Mouse (Mus musculus): ENCODE measurements around the gene Cers5.

The Cers5 gene

DNA sequence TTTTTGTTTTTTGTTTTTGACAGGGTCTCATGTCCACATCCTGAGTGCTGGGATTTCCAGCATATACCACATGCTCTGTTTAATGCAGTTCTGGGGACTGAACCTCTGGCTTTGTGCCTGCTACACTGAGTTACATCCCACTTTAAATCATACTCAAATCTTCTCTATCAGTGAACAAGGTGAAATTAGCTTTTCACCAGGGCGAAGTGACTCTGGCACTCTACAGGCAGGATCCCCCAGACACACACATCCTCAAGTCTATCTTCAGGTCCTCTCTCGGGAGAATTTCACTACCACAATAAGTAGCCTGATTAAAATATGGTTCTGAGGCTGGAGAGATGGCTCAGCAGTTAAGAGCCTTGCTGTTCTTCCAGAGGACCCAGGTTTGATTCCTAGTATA lies 46.1 kb downstream of the Cers5 start:
- DNase-seq (ENCODE audit: extremely low spot score, low read depth, low spot score), result no peak

DNA sequence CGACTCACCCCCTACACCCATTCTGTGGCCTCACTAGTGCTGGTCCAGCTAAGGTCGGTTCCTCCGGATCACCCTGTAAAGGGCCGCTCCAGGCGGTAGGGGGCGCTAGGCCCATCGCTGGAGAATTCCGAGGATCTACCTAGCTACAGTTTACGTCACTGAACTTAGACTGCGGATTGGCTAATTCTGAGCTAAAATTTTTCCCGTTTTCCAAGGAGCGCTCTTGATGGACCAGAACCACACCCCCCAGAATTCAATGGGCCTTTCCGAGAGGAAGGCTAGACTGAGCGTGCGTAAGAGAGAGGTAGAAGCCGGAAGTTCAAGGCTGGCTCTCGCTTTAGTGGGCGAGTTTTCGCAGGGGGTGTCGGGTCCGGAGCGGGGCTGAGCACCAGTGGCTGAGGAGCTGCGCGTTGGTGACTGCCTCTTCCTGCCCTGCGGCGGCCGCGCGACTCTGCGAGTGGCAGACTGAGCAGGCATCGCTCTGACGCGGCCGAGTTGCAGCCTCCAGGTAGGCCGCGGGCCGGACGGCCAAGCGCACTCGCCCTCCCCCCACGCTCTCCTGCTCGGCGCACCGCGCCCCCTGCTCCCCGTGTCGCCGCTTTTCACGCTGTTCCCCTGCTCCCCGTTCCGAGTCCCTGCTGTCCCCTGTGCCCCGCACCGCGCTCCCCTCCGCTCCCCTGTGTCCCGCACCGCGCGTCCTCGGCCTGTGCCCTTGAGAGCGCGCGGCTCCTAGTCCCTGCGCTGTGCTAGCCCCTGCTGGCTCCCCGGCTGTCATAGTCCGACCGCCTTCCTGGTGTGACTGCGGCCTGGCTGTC lies 47.1 kb downstream of the Cers5 start, which contains the start of gene Cox14:
Gene Cox14 (plus strand): TSS at position 278 of the 815 bp plus-strand sequence.
- DNase-seq (ENCODE audit: extremely low spot score, low read depth, low spot score), result peak; percentile 100

DNA sequence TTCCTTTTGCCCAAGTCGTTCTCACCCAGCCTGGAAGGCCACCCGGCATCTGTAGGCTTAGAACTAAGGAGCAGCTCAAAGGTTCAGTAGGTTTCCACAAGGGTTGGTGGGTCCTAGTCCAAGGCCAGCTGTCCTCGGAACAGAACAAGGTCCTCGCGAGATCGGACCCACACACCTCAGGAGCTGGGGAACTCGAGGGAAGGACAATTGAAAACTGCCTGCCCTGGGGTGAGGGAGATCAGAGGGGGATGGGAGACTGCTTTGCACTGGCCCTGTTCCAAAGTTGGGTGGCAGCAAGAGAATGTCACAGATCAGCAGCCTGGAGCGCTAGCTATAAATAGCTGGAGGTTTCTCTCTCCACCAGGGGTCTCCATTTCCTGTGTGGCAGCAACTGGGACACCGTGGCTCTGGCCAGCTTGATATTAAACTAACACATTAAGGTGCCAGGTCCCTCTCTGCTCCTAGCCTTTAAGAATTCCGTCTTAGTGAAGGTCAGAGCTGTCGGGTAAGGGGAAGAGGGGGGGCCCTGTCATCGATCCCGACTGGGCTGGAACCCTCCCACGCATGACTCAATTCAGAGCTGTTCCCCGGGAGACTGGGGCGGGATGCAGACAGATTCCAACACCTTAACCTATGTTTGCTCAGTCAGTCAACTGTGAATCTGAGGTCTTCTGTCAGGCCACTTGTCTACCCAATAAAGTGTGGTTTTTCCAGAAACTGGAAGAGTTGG lies 48.2 kb downstream of the Cers5 start:
- DNase-seq (ENCODE audit: extremely low spot score, low read depth, low spot score), result no peak

DNA sequence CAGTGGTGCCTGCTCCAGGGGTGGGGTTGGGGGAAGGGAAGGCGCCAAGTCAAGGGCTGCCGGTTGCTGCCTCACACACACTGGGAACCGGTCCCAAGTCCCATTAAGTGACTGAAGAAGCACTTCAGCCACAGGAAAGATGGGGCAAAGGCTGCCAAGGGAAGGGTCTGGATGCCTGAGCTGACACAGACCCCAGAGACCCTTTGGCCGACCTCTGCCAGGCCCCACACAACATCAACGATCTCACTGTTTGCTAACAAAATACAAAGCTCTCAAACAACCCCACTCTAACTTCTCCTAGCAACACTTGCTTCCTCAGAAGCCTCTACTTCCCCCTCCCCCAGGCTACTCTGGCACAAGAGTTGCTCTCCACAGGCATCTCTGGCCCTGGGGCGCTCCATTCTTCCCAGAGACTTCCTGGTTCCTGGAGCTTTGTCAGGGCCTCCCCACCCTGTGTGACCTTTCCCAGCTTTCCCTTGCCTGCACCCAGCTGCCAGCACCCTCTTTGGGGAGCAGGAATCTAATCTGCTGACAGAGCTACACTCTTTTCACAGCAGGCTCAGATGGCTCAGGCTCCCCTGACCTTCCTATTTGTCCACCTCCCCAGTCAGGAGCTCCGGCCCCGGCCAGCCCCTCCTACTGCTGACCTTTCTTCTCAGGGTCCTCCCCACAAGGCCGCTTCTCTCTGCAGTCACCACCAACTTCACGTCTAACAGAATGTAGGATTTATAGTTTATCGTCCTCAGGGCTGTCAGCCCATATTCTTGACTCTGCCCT lies 49.0 kb downstream of the Cers5 start:
- DNase-seq (ENCODE audit: extremely low spot score, low read depth, low spot score), result no peak

DNA sequence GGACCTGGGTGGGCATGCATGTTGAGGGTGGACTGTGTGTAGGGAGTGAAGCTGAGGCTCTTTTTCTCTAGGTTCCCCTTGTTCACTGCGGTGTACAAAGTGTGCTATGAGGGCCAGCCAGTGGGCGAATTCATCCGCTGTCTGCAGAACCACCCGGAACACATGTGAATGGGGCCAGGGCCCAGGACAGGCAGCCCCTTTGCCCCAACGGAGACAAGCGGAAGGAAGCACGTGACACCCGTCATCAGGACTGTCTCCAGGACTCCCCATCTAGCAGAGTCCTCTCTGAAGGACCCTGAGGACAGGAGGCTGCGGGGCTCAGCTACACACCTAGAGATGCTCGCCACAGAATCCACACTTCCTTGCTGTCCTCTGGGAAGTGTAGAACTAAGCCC lies 49.6 kb downstream of the Cers5 start:
- DNase-seq (ENCODE audit: extremely low spot score, low read depth, low spot score), result no peak

DNA sequence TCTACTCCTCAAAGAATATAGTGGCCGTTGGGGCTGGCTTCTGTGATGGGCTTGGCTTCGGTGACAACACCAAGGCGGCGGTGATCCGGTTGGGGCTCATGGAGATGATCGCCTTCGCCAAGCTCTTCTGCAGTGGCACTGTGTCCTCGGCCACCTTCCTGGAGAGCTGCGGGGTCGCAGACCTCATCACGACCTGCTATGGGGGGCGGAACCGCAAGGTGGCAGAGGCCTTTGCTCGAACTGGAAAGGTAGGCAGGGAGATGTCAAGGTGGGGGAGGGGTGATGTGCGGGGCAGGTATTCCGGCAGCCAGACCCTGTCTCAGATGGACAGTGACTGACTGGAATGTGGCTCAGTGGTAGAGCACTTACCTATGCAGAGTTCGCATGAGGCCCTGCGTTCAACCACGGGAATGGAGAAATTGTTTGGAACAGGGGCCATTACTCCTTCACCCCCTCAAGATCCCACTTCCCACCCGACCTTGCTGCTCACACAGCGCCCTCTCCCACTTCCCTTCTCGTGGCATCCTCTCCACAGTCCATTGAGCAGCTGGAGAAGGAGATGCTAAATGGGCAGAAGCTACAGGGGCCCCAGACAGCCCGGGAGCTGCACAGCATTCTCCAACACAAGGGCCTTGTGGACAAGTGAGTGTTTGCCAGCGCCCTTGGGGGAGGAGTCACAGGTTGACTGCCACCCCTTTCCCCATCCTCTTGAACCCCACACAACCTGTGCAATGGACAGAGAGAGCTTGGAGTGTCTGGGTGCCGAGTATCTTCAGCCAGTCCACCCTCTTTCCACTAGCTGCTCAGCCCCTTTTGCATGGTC lies 50.6 kb downstream of the Cers5 start:
- no peak for DNase-seq (ENCODE audit: extremely low spot score, low read depth, low spot score)

DNA sequence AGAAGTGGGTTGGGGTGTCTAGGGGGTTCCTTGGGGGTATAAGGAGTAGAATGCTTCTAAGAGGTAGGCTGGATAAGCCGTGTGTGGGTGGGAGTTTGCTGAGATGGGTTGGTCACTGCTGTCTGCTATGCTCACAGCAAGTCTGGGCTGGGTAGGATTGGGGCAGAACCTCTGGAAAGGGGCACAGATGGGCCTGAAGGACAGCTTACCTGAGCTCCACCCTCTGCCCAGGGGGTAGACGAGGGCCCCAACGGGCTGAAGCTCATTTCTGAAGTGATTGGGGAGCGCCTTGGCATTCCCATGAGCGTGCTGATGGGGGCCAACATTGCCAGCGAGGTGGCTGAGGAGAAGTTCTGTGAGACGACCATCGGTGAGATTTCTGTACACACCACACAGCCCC lies 52.8 kb downstream of the Cers5 start:
- DNase-seq (ENCODE audit: extremely low spot score, low read depth, low spot score), result no peak

DNA sequence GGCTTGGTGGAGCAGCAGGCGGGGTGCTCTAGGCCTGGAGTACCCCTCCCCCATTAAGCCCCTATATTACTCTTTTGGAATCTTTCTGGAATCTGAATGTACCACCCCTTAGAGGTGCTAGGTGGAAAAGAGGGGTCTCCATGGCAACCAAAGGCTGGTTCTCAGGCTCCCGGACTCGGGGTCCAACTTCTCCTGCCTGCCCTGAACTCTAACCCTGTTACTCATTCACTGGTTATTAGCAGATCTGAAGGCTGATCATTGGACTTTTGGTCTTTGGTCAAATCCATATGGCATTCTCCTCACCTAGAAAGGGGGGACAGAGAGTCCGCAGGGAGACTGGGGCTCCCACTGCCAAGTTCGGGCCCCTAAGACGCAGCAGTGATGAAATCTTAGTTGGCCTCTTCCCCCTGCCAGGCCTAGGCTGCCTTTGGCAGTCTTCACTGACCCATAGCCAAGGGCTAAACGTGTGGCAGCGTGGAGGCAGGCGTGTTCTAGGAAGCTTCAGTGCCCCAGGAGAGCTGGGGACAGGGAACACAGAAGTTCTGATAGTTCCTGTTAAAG lies 54.1 kb downstream of the Cers5 start:
- no peak for DNase-seq (ENCODE audit: extremely low spot score, low read depth, low spot score)

DNA sequence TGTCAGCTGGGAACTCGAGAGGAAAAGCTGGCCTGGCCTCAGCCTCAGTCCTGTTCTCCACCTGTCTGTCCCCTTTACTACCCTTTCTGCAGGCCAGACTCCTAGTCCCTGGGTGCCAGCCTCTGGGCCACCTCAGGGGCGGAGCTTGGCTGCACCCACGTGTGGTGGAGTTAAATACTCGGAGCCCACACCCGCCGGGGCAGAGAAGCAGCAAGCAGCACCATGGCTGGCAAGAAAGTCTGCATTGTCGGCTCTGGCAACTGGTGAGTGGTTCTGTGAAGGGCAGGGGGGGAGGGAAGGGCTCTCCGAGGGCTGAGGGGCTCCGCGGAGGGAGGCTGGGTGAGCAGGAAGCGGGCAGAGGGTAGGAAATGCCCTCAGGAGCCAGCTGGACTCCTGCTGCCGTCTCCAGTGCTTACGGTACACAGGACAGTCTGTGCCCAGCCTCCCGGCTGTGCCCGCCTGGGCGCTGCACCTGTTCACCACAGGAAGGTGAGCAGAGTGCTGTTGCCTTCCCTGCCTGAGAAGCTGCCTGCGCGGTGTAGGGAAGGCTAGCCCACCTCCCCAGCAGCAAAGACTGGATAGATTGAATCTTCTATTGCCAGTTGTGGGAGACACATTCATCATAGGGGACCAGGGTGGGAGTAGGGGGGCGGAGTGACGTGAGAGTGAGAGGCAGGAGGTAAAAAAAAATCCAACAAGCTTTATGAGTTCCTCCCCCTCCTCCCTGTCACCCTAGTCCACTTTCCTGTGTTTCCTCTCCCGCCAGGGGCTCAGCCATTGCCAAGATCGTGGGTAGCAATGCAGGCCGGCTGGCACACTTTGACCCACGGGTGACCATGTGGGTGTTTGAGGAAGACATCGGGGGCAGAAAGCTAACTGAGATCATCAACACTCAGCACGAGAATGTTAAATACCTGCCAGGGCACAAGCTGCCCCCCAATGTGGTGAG lies 55.0 kb downstream of the Cers5 start, which contains the start of gene Gpd1:
Gene Gpd1 (plus strand): TSS at position 130 of the 949 bp plus-strand sequence.
- no peak for DNase-seq (ENCODE audit: extremely low spot score, low read depth, low spot score)

DNA sequence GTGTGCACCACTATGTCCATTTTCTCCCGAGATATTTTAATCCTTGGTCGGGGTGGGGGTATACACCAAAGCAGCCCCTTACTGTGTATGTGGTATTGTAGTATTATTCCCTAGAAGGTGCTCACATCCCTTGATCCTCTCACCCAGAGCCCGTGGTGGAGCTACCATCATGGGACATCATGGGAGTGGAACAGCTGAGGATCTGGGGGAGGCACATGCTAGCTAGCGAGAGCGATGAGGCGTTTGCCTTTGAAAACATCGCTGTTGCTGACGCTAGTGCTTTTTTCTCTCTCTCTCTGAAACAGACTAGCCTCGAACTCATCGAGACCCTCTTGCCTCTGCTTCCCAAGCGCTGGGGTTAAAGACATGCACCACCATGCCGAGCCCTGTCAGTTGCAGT lies 55.9 kb downstream of the Cers5 start:
- no peak for DNase-seq (ENCODE audit: extremely low spot score, low read depth, low spot score)

DNA sequence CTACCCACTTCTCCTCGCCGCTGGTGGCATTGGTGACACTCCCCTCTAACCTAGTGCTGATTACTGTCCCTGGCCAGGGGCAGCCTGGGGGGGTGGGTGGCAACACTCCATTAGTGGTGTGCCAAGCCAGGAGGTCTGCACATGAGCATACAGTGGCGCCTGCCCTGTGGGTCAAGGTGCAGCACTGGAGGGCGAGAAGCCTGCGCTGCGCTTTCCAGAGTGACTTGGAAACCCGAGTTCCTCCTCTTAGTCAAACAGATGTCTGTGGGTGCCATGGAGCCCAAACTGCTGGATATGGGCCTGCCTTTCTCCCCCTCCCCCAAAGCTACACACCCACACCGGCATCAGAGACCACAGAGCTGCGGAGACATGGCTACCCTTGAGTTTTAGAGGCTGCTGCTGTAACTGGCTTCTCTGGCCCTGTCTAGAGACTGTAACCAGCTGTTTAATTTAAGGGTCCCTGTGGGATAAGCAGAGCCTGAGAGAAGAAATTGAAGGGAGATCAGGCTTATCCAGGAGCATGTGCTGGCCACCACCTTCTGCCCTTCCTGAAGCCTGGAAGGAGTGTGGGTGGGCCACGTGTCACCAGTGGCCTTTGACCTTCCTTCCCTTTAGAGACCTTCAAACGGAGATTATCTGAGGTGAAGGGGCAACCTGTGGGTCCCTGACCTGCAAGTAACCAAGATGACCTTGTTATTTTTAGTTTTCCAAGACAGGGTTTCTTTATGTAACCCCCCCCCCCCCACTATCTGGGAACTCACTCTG lies 56.5 kb downstream of the Cers5 start:
- DNase-seq (ENCODE audit: extremely low spot score, low read depth, low spot score), result no peak

DNA sequence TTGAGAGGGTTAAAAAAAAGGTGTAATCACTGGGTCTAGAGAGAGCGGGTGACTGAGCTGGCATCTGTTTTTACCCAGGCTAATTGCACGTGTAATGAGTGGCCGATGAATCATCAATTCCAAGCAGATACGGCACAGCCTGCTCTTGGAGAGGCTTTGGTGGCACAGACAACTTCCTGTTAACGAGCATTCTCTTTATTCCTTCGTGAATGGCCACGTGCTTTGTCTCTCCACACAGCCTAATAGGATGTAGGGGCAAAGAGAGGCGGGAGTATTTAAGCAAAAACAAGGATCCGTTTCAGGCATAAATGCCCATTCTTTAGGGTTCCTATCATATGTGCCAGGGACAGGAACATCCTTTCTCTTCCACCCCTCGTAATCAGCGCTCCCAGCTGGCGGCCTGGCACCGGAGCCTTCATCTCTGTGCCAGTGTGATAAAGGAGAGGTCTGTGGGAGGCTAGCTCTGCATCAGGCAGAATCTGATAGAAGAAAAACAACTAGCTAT lies 57.3 kb downstream of the Cers5 start:
- no peak for DNase-seq (ENCODE audit: extremely low spot score, low read depth, low spot score)

DNA sequence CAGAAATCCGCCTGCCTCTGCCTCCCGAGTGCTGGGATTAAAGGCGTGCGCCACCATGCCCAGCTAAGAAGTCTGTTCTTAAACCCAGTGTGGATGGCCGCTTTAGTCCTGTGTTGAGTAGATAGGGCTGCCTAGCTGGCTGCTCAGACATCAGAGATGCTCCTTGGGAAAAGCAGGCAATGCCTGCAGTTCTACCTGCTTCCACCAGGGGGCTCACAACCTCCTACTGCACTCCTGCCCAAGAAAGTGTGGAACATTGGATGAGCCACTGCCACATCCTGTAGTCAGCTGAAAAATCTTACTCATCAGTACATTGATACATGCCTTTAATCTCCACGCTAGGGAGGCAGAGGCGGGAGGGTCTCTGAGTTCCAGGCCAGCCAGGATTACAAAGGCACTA lies 57.8 kb downstream of the Cers5 start:
- DNase-seq (ENCODE audit: extremely low spot score, low read depth, low spot score), result peak; percentile 72

DNA sequence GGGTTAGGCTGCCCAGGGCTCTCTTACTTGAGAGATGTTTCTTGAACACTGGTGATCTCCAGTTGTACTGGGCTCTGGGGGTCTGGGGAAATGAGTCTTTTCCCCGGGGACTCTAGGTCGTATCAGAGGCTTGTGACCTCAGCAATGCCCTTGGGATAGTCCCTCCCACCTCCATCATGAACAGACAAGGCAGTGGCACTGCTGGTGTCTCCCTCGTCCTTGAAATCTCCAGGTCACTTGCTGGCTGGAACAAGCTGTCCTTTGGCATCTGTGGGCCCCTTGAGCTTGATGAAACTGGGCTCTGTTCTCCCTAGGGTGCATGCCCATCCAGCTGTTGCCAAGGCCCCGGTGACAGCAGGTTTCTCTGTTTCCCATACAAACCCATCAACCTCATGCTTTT lies 58.5 kb downstream of the Cers5 start:
- DNase-seq (ENCODE audit: extremely low spot score, low read depth, low spot score), result no peak

DNA sequence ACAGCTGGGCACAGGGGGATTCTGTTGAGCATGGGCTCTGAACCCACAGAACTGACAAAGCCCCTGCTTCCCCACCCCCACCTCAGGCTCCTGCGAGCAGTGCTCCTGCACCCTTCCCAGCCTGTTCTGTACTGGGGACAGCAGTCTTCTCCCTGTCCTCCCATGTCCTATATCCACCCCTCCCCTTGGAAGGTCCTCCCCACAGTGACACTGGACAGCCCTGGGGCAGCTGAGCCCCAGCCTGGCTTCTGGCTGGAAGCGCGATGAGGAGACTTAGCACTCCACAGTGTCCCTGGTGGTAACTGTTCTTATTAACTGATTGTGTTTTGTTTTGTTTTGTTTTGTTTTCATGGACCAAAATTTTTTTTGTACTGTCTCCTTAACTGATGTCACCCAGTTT lies 59.1 kb downstream of the Cers5 start:
- DNase-seq (ENCODE audit: extremely low spot score, low read depth, low spot score), result no peak

DNA sequence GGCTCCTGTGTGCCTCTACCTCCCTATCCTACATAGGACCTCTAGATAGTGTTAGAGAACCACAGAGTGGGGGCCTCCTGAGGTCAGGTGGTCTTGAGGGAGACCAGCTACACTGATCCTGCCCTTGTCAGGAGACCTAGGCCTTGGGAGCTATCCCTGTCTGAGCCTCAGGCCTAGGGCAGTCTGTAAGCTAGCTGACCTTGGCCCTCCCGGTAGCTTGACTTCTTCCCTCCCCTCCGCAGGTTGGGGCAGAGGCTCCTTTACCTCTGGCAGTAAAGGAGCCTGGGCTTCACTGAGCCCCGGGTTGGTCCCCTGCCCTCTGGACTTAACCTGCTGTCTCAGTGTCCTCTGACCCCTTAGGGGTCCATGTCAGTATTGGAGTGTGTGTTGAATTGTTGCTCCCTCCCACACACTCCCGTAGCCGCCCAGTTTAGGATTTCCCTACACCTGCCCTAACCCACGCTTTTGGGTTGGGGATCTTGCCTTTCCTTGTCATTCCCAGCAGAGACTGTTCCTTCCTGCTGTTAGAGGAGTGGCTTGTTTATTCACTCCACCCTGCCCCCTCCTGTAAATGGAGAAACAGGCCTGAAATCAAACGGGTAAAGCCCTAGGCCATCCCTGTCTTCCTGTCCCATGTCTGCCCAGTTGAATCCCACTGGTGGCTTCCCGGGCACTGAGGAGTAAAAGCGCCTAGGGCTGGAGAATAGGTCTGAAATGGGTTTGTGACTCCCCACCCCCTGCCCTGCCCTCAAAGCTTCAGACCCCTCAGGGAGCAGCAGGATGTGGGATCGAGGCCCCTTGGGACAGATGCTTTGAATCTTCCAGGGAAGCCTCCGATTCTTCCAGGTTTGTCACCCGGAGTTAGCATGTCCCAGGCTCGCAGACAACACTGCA lies 59.8 kb downstream of the Cers5 start:
- DNase-seq (ENCODE audit: extremely low spot score, low read depth, low spot score), result no peak

DNA sequence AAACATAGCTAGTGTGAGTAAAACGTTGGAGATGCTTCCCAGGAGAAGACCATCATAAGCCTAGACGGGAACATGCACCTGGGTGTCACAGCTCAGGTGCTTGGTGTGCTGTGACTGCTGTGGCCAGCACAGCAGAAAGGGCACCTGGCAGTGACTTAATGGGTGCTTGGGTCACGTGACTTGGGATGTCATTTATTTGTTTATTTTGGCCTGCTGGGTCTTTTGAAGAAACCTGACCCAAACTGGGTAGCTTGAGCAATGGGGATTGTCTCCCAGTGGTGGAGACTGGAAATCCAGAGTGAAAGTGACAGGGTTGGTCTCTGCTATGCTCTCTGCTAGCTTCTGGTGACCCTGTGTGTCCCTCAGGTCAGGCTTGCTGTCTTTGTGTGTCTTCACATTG lies 61.2 kb downstream of the Cers5 start:
- DNase-seq (ENCODE audit: extremely low spot score, low read depth, low spot score), result no peak
